Mouse (Mus musculus): ENCODE data around the gene 1600002K03Rik. TPM values are rescaled to one million over a fixed set of nuclear protein-coding genes. Genes with fewer than 3 reads are reported as not detected.

1600002K03Rik gene
- polyA plus RNA-seq, 1 experiment from 2014 or later = 9.4 TPM

- H3K36me3 ChIP-seq (ENCODE audit: control insufficient read depth, insufficient read depth, low read length) = peaks cover 28% of the 10 kb centered on the region
- peak overlapping the region; percentile 95 for H3K9ac ChIP-seq (ENCODE audit: low read depth, low read length)
- peak overlapping the region; percentile 98 for H3K27ac ChIP-seq (ENCODE audit: low read depth, low read length)
- H3K27me3 ChIP-seq (replicated peaks; ENCODE audit: control insufficient read depth, insufficient read depth, low read length) = no peaks in the 10 kb centered on the region
- ATAC-seq = no peak
- WGBS = 0% methylated on average over 26 of the region's 26 CpGs
- peak overlapping the region; percentile 81 for H3K4me3 ChIP-seq (ENCODE audit: low read length)
- peak overlapping the region; percentile 82 for H3K4me2 ChIP-seq (ENCODE audit: low read length)
- peaks cover 37% of the 10 kb centered on the region for H3K4me1 ChIP-seq (ENCODE audit: control insufficient read depth, insufficient read depth, low read depth, low read length)
- no peaks in the 10 kb centered on the region for H3K9me3 ChIP-seq (ENCODE audit: control insufficient read depth, low read length)
Observed at GRCm38 (mm10) chr10:80151211-80152034, 21.3 kb upstream of the 1600002K03Rik start.

GRCm38 (mm10) chr10:80152071-80152872 lies 20.5 kb upstream of the 1600002K03Rik start:
- no peaks in the 10 kb centered on the region for H3K9me3 ChIP-seq (ENCODE audit: control insufficient read depth, low read length)
- peaks cover 36% of the 10 kb centered on the region for H3K36me3 ChIP-seq (ENCODE audit: control insufficient read depth, insufficient read depth, low read length)
- H3K27ac ChIP-seq (ENCODE audit: low read depth, low read length) = peak overlapping the region; percentile 98
- no peak for ATAC-seq
- peak overlapping the region; percentile 81 for H3K4me3 ChIP-seq (ENCODE audit: low read length)
- peak overlapping the region; percentile 95 for H3K9ac ChIP-seq (ENCODE audit: low read depth, low read length)
- no peaks in the 10 kb centered on the region for H3K27me3 ChIP-seq (replicated peaks; ENCODE audit: control insufficient read depth, insufficient read depth, low read length)
- WGBS = 4% methylated on average over 14 of the region's 15 CpGs
- peaks cover 44% of the 10 kb centered on the region for H3K4me1 ChIP-seq (ENCODE audit: control insufficient read depth, insufficient read depth, low read depth, low read length)
- peak overlapping the region; percentile 82 for H3K4me2 ChIP-seq (ENCODE audit: low read length)

GRCm38 (mm10) chr10:80152873-80153260 lies 19.9 kb upstream of the 1600002K03Rik start:
- WGBS = 26% methylated on average over 3 of the region's 3 CpGs
- H3K36me3 ChIP-seq (ENCODE audit: control insufficient read depth, insufficient read depth, low read length) = peaks cover 40% of the 10 kb centered on the region
- no peaks in the 10 kb centered on the region for H3K27me3 ChIP-seq (replicated peaks; ENCODE audit: control insufficient read depth, insufficient read depth, low read length)
- H3K9me3 ChIP-seq (ENCODE audit: control insufficient read depth, low read length) = no peaks in the 10 kb centered on the region
- peaks cover 42% of the 10 kb centered on the region for H3K4me1 ChIP-seq (ENCODE audit: control insufficient read depth, insufficient read depth, low read depth, low read length)
- H3K27ac ChIP-seq (ENCODE audit: low read depth, low read length) = peak overlapping the region; percentile 98
- H3K4me2 ChIP-seq (ENCODE audit: low read length) = peak overlapping the region; percentile 82
- H3K9ac ChIP-seq (ENCODE audit: low read depth, low read length) = peak overlapping the region; percentile 95
- ATAC-seq = no peak
- H3K4me3 ChIP-seq (ENCODE audit: low read length) = peak overlapping the region; percentile 81

DNA sequence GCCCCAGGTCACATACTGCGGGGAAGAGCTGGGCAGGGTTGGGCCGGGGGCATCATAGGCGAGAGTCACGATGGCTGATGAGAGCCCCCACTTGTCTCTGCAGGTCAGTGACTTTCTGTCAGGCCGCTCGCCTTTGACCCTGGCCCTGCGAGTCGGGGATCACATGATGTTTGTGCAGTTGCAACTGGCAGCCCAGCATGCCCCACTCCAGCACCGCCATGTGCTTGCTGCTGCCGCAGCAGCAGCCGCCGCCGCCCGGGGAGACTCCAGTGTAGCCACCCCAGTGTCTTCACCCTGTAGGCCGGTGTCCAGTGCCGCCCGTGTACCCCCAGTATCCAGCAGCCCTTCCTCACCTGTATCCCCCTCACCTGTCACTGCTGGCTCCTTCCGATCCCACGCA lies 19.0 kb upstream of the 1600002K03Rik start:
- 79% methylated on average over 19 of the region's 19 CpGs for WGBS
- Histone ChIP-seq H3K4me3 (ENCODE audit: low read length) (peak overlapping the region; percentile 81; the same call in 1 of the 2 replicates), H3K4me2 (ENCODE audit: low read length) (0 out of 2 replicates have a peak overlapping the region, but pooled peaks have one; percentile 82), H3K27me3 (replicated peaks; ENCODE audit: control insufficient read depth, insufficient read depth, low read length) (no peaks in the 10 kb centered on the region), H3K4me1 (ENCODE audit: control insufficient read depth, insufficient read depth, low read depth, low read length) (peaks cover 43% of the 10 kb centered on the region), H3K9ac (ENCODE audit: low read depth, low read length) (peak overlapping the region; percentile 95; the same call in 1 of the 2 replicates), H3K27ac (ENCODE audit: low read depth, low read length) (peak overlapping the region; percentile 98; the same call in 1 of the 2 replicates), H3K9me3 (ENCODE audit: control insufficient read depth, low read length) (no peaks in the 10 kb centered on the region), H3K36me3 (ENCODE audit: control insufficient read depth, insufficient read depth, low read length) (peaks cover 40% of the 10 kb centered on the region)
- ATAC-seq = no peak

DNA sequence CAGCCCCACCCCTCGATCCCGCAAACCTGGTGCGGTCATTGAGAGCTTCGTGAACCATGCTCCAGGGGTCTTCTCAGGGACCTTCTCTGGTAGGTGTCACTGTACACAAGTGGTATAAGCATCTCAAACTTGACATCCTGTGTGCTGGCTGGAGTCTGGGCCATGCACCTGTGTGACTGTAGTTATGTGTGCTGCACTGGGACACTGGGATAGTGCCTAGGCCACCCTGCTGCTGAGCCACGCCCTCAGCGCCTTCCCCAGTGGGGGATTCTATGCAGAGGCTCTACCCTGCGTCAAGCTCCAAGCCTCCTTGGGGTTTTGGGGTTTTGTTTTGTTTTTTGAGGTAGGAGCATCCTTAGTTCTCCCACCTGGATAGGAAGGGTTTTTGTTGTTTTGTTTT lies 18.4 kb upstream of the 1600002K03Rik start:
- Histone ChIP-seq H3K4me3 (ENCODE audit: low read length) (no peak overlapping the region), H3K36me3 (ENCODE audit: control insufficient read depth, insufficient read depth, low read length) (peaks cover 40% of the 10 kb centered on the region)
- ATAC-seq = no peak

DNA sequence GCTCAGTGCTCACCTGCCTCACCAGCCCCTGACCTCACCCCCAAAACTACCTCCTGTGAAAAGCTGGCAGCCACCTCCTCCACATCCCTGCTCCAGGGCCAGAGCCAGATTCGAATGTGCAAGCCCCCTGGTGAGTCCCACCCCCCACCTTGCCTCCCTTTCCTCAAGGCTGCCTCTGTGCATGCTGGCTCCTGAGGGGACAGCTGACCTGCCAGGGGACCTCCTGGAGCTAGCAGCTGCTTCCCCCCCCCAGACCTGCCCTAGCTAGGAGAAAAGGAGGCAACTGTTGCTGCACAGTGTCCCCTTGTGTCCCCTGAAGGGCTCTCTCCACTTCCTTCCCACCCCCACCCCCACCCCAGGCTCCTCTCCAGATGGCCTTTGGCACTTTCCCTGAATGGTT lies 17.5 kb upstream of the 1600002K03Rik start:
- H3K36me3 ChIP-seq (ENCODE audit: control insufficient read depth, insufficient read depth, low read length) = peaks cover 40% of the 10 kb centered on the region
- H3K27me3 ChIP-seq (replicated peaks; ENCODE audit: control insufficient read depth, insufficient read depth, low read length) = no peaks in the 10 kb centered on the region
- no peak for ATAC-seq
- H3K4me2 ChIP-seq (ENCODE audit: low read length) = no peak overlapping the region
- WGBS = 27% methylated on average over 1 of the region's 1 CpGs
- H3K4me3 ChIP-seq (ENCODE audit: low read length) = no peak overlapping the region
- peak overlapping the region; percentile 39; the same call in 1 of the 2 replicates for H3K27ac ChIP-seq (ENCODE audit: low read depth, low read length)
- H3K4me1 ChIP-seq (ENCODE audit: control insufficient read depth, insufficient read depth, low read depth, low read length) = peaks cover 52% of the 10 kb centered on the region
- H3K9me3 ChIP-seq (ENCODE audit: control insufficient read depth, low read length) = no peaks in the 10 kb centered on the region
- H3K9ac ChIP-seq (ENCODE audit: low read depth, low read length) = no peak overlapping the region; the same call in 1 of the 2 replicates

More for the DNA sequence above, 18.4 kb upstream of the 1600002K03Rik start:
- no peaks in the 10 kb centered on the region for H3K9me3 ChIP-seq (ENCODE audit: control insufficient read depth, low read length)
- H3K27me3 ChIP-seq (replicated peaks; ENCODE audit: control insufficient read depth, insufficient read depth, low read length) = no peaks in the 10 kb centered on the region
- no peak overlapping the region for H3K4me2 ChIP-seq (ENCODE audit: low read length)
- peak overlapping the region; percentile 9; the same call in 1 of the 2 replicates for H3K9ac ChIP-seq (ENCODE audit: low read depth, low read length)
- whole genome bisulfite sequencing = 80% methylated on average over 7 of the region's 7 CpGs
- H3K4me1 ChIP-seq (ENCODE audit: control insufficient read depth, insufficient read depth, low read depth, low read length) = peaks cover 50% of the 10 kb centered on the region
- H3K27ac ChIP-seq (ENCODE audit: low read depth, low read length) = peak overlapping the region; percentile 37; the same call in 1 of the 2 replicates

DNA sequence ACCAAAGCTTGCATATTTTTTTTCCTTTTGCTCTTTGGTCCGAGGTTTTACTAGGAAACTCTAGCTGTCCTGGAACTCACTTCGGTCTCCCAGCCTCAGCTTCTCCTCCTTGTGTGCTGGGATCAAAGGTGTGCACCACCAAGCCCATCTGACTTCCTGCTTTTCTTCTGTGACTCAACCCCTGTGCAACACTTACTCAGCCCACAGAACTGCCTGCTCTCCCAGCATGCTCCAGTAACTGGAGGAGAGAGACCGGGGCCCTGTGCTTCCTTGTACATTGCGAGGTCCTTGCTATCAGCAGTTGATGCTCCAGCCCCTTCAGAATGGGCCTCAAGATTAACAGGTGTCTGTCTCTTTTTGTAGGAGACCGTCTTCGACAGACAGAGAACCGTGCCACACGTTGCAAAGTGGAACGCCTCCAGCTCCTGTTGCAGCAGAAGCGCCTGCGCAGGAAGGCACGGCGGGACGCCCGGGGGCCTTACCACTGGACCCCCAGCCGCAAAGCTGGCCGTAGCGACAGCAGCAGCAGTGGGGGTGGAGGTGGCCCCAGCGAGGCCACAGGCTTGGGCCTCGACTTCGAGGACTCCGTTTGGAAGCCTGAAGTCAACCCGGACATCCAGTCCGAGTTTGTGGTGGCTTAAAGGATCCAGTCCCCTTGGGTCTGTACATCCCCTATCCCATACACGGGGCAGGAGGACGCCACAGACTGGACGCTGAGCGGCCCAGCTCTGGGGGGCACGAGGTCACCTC lies 16.6 kb upstream of the 1600002K03Rik start:
- WGBS = 80% methylated on average over 29 of the region's 29 CpGs
- no peak overlapping the region for H3K9ac ChIP-seq (ENCODE audit: low read depth, low read length)
- no peak overlapping the region for H3K4me2 ChIP-seq (ENCODE audit: low read length)
- H3K4me3 ChIP-seq (ENCODE audit: low read length) = no peak overlapping the region
- H3K9me3 ChIP-seq (ENCODE audit: control insufficient read depth, low read length) = no peaks in the 10 kb centered on the region
- H3K4me1 ChIP-seq (ENCODE audit: control insufficient read depth, insufficient read depth, low read depth, low read length) = peaks cover 61% of the 10 kb centered on the region
- peak overlapping the region; percentile 61 for H3K27ac ChIP-seq (ENCODE audit: low read depth, low read length)
- peaks cover 40% of the 10 kb centered on the region for H3K36me3 ChIP-seq (ENCODE audit: control insufficient read depth, insufficient read depth, low read length)
- no peak for ATAC-seq
- H3K27me3 ChIP-seq (replicated peaks; ENCODE audit: control insufficient read depth, insufficient read depth, low read length) = no peaks in the 10 kb centered on the region

DNA sequence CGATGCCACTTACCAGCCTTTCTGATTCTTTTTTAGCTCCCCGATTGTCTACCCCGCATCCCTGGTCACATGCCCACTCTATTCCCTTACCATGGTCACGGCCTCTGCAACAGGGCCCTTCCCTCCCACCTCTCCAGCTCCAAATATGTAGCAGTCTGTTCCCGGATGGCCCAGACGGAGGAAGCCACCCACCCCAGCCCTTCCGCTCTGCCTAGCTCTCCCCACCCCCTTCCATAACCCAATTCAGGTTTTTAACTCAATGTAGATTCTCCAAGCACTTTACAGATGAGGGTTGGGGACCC lies 16.0 kb upstream of the 1600002K03Rik start:
- no peak overlapping the region for H3K9ac ChIP-seq (ENCODE audit: low read depth, low read length)
- peak overlapping the region; percentile 91 for H3K27ac ChIP-seq (ENCODE audit: low read depth, low read length)
- H3K4me1 ChIP-seq (ENCODE audit: control insufficient read depth, insufficient read depth, low read depth, low read length) = peaks cover 66% of the 10 kb centered on the region
- H3K4me3 ChIP-seq (ENCODE audit: low read length) = no peak overlapping the region
- no peak overlapping the region for H3K4me2 ChIP-seq (ENCODE audit: low read length)
- no peaks in the 10 kb centered on the region for H3K27me3 ChIP-seq (replicated peaks; ENCODE audit: control insufficient read depth, insufficient read depth, low read length)
- ATAC-seq = no peak
- WGBS = 53% methylated on average over 7 of the region's 7 CpGs
- no peaks in the 10 kb centered on the region for H3K9me3 ChIP-seq (ENCODE audit: control insufficient read depth, low read length)
- H3K36me3 ChIP-seq (ENCODE audit: control insufficient read depth, insufficient read depth, low read length) = peaks cover 40% of the 10 kb centered on the region
